Mouse (Mus musculus) lung, embryonic 16.5 days (tissue): Measurements from ENCODE around the gene Neurl4. TPM values are rescaled to one million over a fixed set of nuclear protein-coding genes. Genes with fewer than 3 reads are reported as not detected.
A peak's percentile ranks its signal among the peaks of the same experiment; 100 is the strongest.

Experiments
- ATAC-seq: fragments of 200-750 bp; cut with Nextera tagmentation; 2 replicates; pipeline ENCODE4 v1.8.0; 2017; ENCODE audit warnings: low read depth, mild to moderate bottlenecking, moderate library complexity
- H3K27ac ChIP-seq: fragments of 300-500 bp; sonication (generic); 2 replicates; pipeline ENCODE4 v1.5.1; 2014; ENCODE audit warnings: mild to moderate bottlenecking, control low read depth, low read length
- H3K27me3 ChIP-seq: fragments of 300-500 bp; sonication (generic); 2 replicates; pipeline ENCODE4 v1.6.1; 2014; ENCODE audit warnings: low read depth, low read length, mixed read lengths; ENCODE audit not compliant: control insufficient read depth, insufficient read depth
- H3K36me3 ChIP-seq: fragments of 300-500 bp; sonication (generic); 2 replicates; pipeline ENCODE4 v1.6.1; 2014; ENCODE audit warnings: low read length; ENCODE audit not compliant: control insufficient read depth, insufficient read depth
- H3K4me1 ChIP-seq: fragments of 300-500 bp; sonication (generic); replicated peaks from 2 replicates; pipeline ENCODE4 v1.6.1; 2014; ENCODE audit warnings: low read length, mixed read lengths; ENCODE audit not compliant: control insufficient read depth, insufficient read depth
- H3K4me2 ChIP-seq: fragments of 300-500 bp; sonication (generic); 2 replicates; pipeline ENCODE4 v1.6.1; 2014; ENCODE audit warnings: low read depth, low read length, control low read depth
- H3K4me3 ChIP-seq: fragments of 300-500 bp; sonication (generic); 2 replicates; pipeline ENCODE4 v1.5.1; 2014; ENCODE audit warnings: mild to moderate bottlenecking, low read length, control low read depth
- H3K9ac ChIP-seq: fragments of 300-500 bp; sonication (generic); 2 replicates; pipeline ENCODE4 v1.6.1; 2014; ENCODE audit warnings: low read length, control low read depth
- H3K9me3 ChIP-seq: fragments of 300-500 bp; sonication (generic); 2 replicates; pipeline ENCODE4 v1.6.1; 2016; ENCODE audit warnings: low read length; ENCODE audit not compliant: control insufficient read depth
- WGBS: fragments of 180-500 bp; shearing (Covaris S2); extraction: QIAGEN DNeasy Blood & Tissue Kit; methylation state at CpG from one replicate; pipeline ENCODE4 v1.1.7; 2014; 5-methylcytosine and 5-hydroxymethylcytosine counted together
- polyA plus RNA-seq: library from polyadenylated mRNA; unstranded; fragments of >200 nt; fragmentation: Nextera tagmentation; extraction: Ambion mirVana; gene quantifications from 2 replicates; pipeline ENCODE4 v1.2.1, GENCODE M21; 2015

Gene Neurl4
- polyA plus RNA-seq, 1 experiment from 2014 or later: 5.7 TPM

DNA sequence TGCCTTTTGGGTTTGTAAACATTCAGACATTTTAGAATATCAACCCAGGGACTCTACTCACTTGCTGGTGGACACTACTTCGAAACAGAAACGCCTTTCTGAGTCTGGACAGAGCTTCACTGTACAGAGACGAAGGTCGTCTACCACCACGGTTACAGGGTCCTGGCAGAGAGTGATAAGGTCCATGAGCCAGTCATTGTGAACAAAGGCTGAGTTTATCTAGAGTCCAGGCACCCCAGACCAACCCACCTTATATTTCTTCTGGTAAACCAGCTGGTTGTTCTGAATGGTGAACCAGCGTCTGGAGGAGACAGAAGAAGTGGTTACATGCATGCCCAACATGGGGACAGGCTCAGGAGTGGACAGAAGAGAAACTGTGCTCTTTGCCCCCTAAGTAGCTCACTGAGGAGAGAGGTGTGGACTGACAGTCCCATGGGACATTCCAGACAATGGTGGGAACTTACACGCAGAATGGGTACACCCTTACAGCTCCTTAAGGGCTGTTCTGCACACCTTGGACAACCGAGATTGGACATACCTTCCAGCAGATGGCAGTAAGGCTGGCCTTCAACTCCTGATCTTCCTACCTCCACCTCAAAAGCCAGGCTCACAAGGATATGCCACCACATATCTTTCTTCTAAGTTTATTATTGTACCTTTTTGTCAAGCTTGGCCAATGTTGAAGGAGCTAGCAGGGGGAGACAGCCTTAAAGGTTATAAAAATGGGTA lies 13.8 kb upstream of the Neurl4 start:
- Histone ChIP-seq H3K4me1 (peaks cover 11% of the 10 kb centered on the region), H3K9me3 (no peaks in the 10 kb centered on the region), H3K9ac (no peak overlapping the region), H3K27ac (no peak overlapping the region), H3K36me3 (no peaks in the 10 kb centered on the region), H3K4me3 (no peak overlapping the region), H3K4me2 (no peak overlapping the region), H3K27me3 (no peaks in the 10 kb centered on the region)
- ATAC-seq: peak; percentile 18; the same call in 1 of the 2 replicates
- 53% methylated on average over 8 of the region's 8 CpGs for WGBS

DNA sequence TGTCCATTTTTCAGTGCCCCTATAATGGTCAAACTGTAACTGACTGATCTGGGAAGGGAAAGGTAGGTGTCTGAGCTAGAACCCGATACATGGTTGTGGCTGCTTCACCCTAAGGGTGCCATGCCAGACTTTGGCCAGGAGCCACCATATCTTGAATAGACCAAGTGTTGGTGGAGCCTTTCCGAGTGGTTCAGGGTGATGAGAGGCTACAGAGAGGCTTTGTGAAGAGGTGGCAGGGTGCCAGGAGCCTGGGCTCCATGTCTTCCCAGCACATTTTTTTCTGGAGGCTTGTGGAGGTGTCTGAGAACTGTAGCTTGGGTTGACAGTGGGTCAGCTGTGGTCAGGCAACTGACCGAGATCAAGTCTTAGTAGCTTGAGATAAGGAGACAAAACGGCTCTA lies 9.4 kb upstream of the Neurl4 start:
- H3K9ac ChIP-seq: no peak overlapping the region
- H3K9me3 ChIP-seq: no peaks in the 10 kb centered on the region
- no peak overlapping the region for H3K4me3 ChIP-seq
- H3K4me1 ChIP-seq: peaks cover 8% of the 10 kb centered on the region
- no peak overlapping the region for H3K4me2 ChIP-seq
- ATAC-seq: peak; percentile 53; the same call in 1 of the 2 replicates
- H3K27me3 ChIP-seq: no peaks in the 10 kb centered on the region
- H3K36me3 ChIP-seq: no peaks in the 10 kb centered on the region
- 34% methylated on average over 4 of the region's 4 CpGs for WGBS
- H3K27ac ChIP-seq: no peak overlapping the region

DNA sequence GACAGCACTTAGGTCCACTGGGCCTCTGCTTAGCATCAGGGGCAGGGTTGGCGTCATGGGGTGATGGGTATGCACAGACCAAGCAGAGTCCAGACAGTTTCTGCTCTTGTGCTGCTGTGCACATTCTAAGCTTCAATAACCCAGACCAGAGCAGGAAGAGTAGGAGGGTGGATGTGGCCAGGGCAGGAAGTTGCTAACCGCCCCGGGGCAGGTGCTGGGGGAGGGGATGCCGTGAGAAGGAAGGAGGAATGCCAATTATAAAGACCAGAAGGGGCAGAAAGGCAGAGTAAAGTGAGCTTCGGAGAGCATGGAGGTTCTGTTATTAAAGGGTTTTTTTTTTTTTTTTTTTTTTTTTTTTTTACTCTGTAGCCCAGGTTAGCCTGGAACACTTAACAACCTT lies 6.2 kb upstream of the Neurl4 start:
- 63% methylated on average over 5 of the region's 5 CpGs for WGBS
- peaks cover 14% of the 10 kb centered on the region for H3K4me1 ChIP-seq
- H3K9ac ChIP-seq: no peak overlapping the region
- H3K27me3 ChIP-seq: no peaks in the 10 kb centered on the region
- no peak overlapping the region for H3K4me3 ChIP-seq
- H3K27ac ChIP-seq: no peak overlapping the region
- no peaks in the 10 kb centered on the region for H3K9me3 ChIP-seq
- no peaks in the 10 kb centered on the region for H3K36me3 ChIP-seq
- H3K4me2 ChIP-seq: no peak overlapping the region
- ATAC-seq: 0 out of 2 replicates have a peak, but pooled peaks have one; percentile 30

DNA sequence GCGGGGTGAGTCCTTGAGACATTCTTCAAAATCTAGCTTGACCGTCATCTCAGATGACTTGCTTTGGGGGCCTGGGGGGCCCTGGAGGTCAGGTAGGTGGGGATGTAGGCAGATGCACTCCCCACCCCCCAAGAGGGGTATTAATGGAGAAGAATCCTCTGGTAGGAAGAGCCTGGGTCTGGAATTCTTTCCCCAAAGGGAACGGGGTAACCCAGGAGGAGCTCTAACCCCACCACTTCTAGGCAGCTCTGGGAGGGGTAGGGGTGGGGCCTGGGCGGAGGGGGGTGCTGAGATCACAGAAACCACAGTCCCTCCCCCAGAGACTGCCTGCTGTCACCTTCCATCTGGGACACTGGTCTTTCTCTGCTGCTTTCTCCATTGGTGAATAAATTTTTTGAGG lies 5.6 kb upstream of the Neurl4 start, which contains the start of gene Acap1:
TSS of gene Acap1 (minus strand) at position 249 of the 400 bp plus-strand sequence.
- Histone ChIP-seq H3K9ac (0 out of 2 replicates have a peak within 1 kb of the TSS, but pooled peaks have one; percentile 30), H3K27ac (no peak within 1 kb of the TSS), H3K27me3 (no peaks in the 10 kb centered on the region), H3K4me1 (peaks cover 18% of the 10 kb centered on the region), H3K4me3 (no peak within 1 kb of the TSS), H3K4me2 (no peak within 1 kb of the TSS), H3K9me3 (no peaks in the 10 kb centered on the region), H3K36me3 (no peaks in the 10 kb centered on the region)
- no peak for ATAC-seq
- 74% methylated on average over 4 of the region's 4 CpGs for WGBS

DNA sequence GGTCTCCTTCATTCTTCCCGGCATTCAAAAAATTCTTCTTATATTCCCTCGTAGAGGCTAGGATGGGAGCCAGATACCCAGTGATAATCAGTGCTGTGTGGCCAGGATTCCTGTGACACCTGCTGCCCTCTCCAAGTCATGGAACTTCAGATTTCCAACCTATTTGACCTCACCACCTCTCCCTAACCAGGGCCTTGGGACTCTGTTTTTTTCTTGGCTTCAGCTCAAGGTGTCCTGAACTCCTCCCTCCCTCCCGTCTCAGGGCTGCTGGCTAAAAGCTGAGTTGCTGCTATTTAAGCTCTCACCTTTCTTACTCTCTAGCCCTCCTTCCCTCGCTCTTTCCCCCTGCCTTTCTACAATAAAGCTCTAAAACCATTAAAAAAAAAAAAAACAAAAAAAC lies 1.0 kb upstream of the Neurl4 start:
- no peak for ATAC-seq
- Histone ChIP-seq H3K36me3 (peaks cover 8% of the 10 kb centered on the region), H3K27ac (peak overlapping the region; percentile 99), H3K4me3 (peak overlapping the region; percentile 81), H3K9me3 (no peaks in the 10 kb centered on the region), H3K27me3 (no peaks in the 10 kb centered on the region), H3K4me2 (peak overlapping the region; percentile 99), H3K9ac (peak overlapping the region; percentile 95), H3K4me1 (peaks cover 19% of the 10 kb centered on the region)
- WGBS: 19% methylated on average over 4 of the region's 4 CpGs

DNA sequence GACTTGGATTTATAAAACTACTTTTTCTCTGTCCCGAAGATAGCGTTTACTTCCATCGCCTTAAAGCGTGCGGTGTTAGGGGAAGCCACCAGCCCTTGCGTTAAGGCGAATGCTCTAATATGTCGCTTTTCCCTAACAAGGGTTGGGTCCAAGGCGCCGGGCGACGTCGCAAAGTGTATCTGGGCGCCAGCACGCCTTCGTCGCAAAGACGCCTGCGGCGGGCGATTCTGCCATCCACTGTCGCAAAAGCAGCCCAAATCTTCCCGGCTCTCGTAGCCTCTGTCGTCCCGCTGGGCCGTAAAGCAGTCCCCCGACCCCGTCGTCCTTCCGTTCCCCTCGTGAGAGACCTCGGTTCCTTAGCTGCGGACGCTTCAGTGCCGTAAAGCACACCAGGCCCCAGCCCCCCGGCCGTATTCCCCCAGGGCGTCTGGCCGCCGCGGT lies 554 bp downstream of the Neurl4 start:
- H3K4me2 ChIP-seq: peak overlapping the region; percentile 99
- H3K4me3 ChIP-seq: peak overlapping the region; percentile 81
- peaks cover 19% of the 10 kb centered on the region for H3K4me1 ChIP-seq
- WGBS: under 1% methylated on average over 42 of the region's 42 CpGs
- H3K9ac ChIP-seq: peak overlapping the region; percentile 90
- H3K27me3 ChIP-seq: no peaks in the 10 kb centered on the region
- peaks cover 20% of the 10 kb centered on the region for H3K36me3 ChIP-seq
- peak; percentile 89 for ATAC-seq
- no peaks in the 10 kb centered on the region for H3K9me3 ChIP-seq
- H3K27ac ChIP-seq: peak overlapping the region; percentile 99

DNA sequence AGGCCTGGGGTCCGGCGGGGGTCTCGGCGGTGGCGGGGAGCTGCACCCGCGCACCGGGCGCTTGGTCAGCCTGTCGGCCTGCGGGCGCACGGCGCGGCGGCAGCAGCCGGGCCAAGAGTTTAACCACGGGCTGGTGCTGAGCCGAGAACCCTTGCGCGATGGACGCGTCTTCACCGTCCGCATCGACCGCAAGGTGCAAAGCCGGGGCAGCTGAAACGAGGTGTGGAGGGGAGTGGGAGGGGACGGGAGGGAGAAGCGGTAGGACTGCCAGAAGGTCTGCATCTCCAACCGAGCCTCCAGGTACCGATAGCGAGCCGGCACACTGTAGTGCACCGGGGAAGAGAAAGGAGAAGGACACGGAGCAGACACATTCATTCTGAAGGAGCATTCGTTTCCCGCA lies 1.1 kb downstream of the Neurl4 start:
- Histone ChIP-seq H3K9ac (peak overlapping the region; percentile 90), H3K27me3 (no peaks in the 10 kb centered on the region), H3K27ac (peak overlapping the region; percentile 99), H3K4me1 (peaks cover 19% of the 10 kb centered on the region), H3K36me3 (peaks cover 25% of the 10 kb centered on the region), H3K4me3 (peak overlapping the region; percentile 81), H3K9me3 (no peaks in the 10 kb centered on the region), H3K4me2 (peak overlapping the region; percentile 99)
- WGBS: under 1% methylated on average over 34 of the region's 39 CpGs
- peak; percentile 0; the same call in 1 of the 2 replicates for ATAC-seq

DNA sequence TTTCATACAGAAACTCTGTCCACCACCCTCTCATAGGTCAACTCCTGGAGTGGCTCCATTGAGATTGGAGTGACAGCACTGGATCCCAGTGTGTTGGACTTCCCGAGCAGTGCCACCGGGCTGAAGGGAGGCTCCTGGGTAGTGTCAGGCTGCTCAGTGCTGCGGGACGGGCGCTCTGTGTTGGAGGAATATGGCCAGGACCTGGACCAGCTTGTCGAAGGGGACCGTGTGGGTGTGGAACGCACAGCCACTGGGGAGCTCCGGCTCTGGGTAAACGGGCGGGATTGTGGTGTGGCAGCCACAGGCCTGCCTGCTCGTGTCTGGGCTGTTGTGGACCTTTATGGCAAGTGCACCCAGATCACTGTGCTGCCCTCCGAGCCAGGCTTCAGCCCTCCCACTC lies 2.1 kb downstream of the Neurl4 start:
- H3K4me2 ChIP-seq: peak overlapping the region; percentile 99
- H3K36me3 ChIP-seq: peaks cover 35% of the 10 kb centered on the region
- 78% methylated on average over 9 of the region's 13 CpGs for WGBS
- no peak overlapping the region for H3K27ac ChIP-seq
- H3K27me3 ChIP-seq: no peaks in the 10 kb centered on the region
- peak overlapping the region; percentile 81 for H3K4me3 ChIP-seq
- H3K9me3 ChIP-seq: no peaks in the 10 kb centered on the region
- peaks cover 19% of the 10 kb centered on the region for H3K4me1 ChIP-seq
- peak overlapping the region; percentile 90 for H3K9ac ChIP-seq
- ATAC-seq: no peak

DNA sequence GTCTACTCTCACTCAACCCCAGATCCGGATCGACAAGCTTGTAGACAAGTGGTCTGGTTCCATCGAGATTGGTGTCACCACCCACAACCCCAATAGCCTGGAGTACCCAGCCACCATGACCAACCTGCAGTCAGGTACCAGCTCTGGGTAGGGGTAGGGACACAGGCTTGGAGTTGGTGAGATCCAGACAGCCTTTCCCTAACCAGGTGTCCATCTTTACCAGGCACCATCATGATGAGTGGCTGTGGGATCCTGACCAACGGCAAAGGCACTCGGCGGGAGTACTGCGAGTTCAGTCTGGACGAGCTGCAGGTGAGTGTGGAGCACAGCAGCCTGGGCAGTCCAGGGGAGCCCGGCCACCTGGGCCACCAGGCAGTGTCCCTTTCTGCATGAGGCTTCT lies 3.4 kb downstream of the Neurl4 start:
- 87% methylated on average over 9 of the region's 9 CpGs for WGBS
- H3K36me3 ChIP-seq: peaks cover 47% of the 10 kb centered on the region
- no peak overlapping the region for H3K4me3 ChIP-seq
- H3K9me3 ChIP-seq: no peaks in the 10 kb centered on the region
- no peaks in the 10 kb centered on the region for H3K27me3 ChIP-seq
- H3K4me1 ChIP-seq: peaks cover 17% of the 10 kb centered on the region
- no peak overlapping the region for H3K9ac ChIP-seq
- no peak for ATAC-seq
- H3K4me2 ChIP-seq: no peak overlapping the region
- no peak overlapping the region for H3K27ac ChIP-seq
